Mouse (Mus musculus) forebrain, embryonic 16.5 days (tissue): ENCODE measurements around the gene Lrrc74a. TPM values are rescaled to one million over a fixed set of nuclear protein-coding genes. Genes with fewer than 3 reads are reported as not detected.

Experiments used
- ATAC-seq: fragments of 200-750 bp; cut with Nextera tagmentation; 2 replicates; pipeline ENCODE4 v1.8.0; 2017; ENCODE audit warnings: mild to moderate bottlenecking, moderate library complexity
- H3K27ac ChIP-seq: fragments of 300-500 bp; sonication (generic); 2 replicates; pipeline ENCODE4 v1.5.1; 2014; ENCODE audit warnings: low read length, control low read depth
- H3K27me3 ChIP-seq: fragments of 300-500 bp; sonication (generic); replicated peaks from 2 replicates; pipeline ENCODE4 v1.6.1; 2014; ENCODE audit warnings: low read length; ENCODE audit not compliant: control insufficient read depth, insufficient read depth
- H3K36me3 ChIP-seq: fragments of 300-500 bp; sonication (generic); 2 replicates; pipeline ENCODE4 v1.6.1; 2014; ENCODE audit not compliant: control insufficient read depth, insufficient read depth
- H3K4me1 ChIP-seq: fragments of 300-500 bp; sonication (generic); replicated peaks from 2 replicates; pipeline ENCODE4 v1.6.1; 2014; ENCODE audit warnings: low read length; ENCODE audit not compliant: control insufficient read depth, insufficient read depth
- H3K4me2 ChIP-seq: fragments of 300-500 bp; sonication (generic); 2 replicates; pipeline ENCODE4 v1.6.1; 2014; ENCODE audit warnings: mild to moderate bottlenecking, low read length, control low read depth
- H3K4me3 ChIP-seq: fragments of 300-500 bp; sonication (generic); replicated peaks from 2 replicates; pipeline ENCODE4 v1.5.1; 2014; ENCODE audit warnings: mild to moderate bottlenecking, low read length, control low read depth
- H3K9ac ChIP-seq: fragments of 300-500 bp; sonication (generic); replicated peaks from 2 replicates; pipeline ENCODE4 v1.6.1; 2014; ENCODE audit warnings: low read depth, low read length, control low read depth
- H3K9me3 ChIP-seq: fragments of 300-500 bp; sonication (generic); 2 replicates; pipeline ENCODE4 v1.6.1; 2016; ENCODE audit warnings: low read length; ENCODE audit not compliant: control insufficient read depth
- WGBS: fragments of 180-500 bp; shearing (Covaris S2); extraction: QIAGEN DNeasy Blood & Tissue Kit; methylation state at CpG from one replicate; pipeline ENCODE4 v1.1.7; 2014; 5-methylcytosine and 5-hydroxymethylcytosine counted together
- polyA plus RNA-seq: library from polyadenylated mRNA; unstranded; fragments of >200 nt; fragmentation: Nextera tagmentation; extraction: Ambion mirVana; gene quantifications from 2 replicates; pipeline ENCODE4 v1.2.1, GENCODE M21; 2015

Lrrc74a gene
- not detected in 2 replicates for polyA plus RNA-seq

DNA sequence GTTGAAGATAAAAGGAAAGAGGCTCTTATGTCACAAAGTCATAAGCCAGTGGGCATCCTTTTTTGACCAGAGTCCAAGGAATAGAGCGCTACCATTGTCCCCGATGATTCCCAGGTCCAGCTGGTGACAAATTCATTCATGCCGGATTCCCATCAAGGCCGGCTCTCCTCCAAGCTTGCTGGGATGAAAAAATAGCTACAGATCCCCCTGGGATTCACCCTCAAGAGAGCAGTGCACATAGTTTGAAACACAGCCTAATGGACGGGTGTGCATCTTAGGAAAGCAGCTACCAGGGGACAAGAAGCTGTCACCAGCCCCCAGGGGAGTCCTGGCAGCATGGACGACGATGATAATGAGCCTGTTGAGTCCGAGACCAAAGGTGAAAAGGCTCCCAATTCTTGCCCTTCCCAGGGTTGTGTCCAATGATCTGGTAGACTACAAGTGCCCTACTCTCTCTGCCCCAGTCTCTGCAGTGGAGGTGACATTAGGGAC, at the start of gene Lrrc74a:
Lrrc74a (plus strand) TSS at position 51 of the 492 bp plus-strand sequence.
- 86% methylated on average over 8 of the region's 8 CpGs for WGBS
- Histone ChIP-seq H3K27me3 (no peaks in the 10 kb centered on the region), H3K4me1 (no peaks in the 10 kb centered on the region), H3K9ac (no peak within 1 kb of the TSS), H3K4me2 (no peak within 1 kb of the TSS), H3K4me3 (no peak within 1 kb of the TSS), H3K36me3 (no peaks in the 10 kb centered on the region), H3K9me3 (no peaks in the 10 kb centered on the region), H3K27ac (no peak within 1 kb of the TSS)
- ATAC-seq: no peak

DNA sequence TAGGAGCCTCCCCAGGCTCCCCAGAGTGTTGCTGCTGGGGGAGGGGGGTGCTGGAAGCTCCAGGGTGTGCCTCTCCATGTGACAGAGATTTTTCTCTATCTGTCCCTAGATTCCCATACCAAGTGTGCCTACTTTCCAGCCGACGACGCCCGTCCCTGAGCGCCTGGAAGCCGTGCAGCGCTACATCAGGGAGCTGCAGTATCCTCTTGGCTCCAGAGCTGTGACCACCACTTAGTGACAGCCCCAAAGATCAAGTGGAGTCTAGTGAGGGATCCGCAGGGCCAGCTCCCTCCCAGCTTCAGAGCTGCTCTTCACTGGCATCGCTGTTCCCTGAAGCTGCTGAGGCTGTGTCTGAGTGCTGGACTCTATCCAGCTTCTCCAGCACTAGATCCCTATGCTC, 48.9 kb upstream of the Lrrc74a start:
- peaks cover 14% of the 10 kb centered on the region for H3K36me3 ChIP-seq
- no peak overlapping the region; the same call in 1 of the 2 replicates for H3K4me3 ChIP-seq
- H3K4me1 ChIP-seq: peaks cover 36% of the 10 kb centered on the region
- 0 out of 2 replicates have a peak overlapping the region, but pooled peaks have one; percentile 3 for H3K4me2 ChIP-seq
- 70% methylated on average over 9 of the region's 9 CpGs for WGBS
- H3K9ac ChIP-seq: no peak overlapping the region
- no peaks in the 10 kb centered on the region for H3K27me3 ChIP-seq
- no peak for ATAC-seq
- H3K27ac ChIP-seq: peak overlapping the region; percentile 19; the same call in 1 of the 2 replicates
- no peaks in the 10 kb centered on the region for H3K9me3 ChIP-seq

DNA sequence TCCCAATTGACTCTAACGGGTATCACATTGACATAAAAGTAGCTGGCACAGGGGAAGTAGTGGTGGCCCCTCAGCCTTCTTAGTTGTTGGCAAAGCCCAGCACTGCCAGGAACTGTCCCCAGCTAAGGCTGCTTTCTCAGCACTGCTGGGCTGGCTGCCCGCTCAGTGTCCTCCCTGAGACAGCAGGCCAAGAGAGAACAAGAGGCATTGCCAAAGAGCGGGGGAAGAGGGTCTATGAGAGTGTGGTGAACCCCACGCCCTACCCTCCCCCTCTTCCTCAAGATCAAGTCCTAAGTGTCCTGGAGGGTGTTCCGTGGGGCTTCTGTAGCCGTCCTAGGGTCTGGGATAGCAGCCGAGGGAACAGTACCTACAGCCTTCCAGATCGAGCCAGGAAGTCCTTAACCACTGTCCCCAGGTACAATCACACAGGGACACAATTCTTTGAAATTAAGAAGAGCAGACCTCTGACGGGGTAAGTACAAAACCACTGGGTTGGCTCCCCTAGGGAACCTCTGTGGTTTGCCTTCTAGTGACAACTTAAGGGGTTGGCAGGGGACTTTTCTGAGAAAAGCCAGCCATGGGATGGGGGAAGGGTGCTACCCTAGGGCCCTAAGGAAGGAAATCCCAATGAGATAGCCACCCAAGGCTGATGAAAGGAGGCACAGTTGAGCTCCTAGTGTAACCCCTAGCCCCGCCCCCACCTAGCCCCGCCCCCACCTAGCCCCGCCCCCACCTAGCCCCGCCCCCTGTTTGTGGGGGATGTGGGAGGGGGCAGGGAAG, 47.4 kb upstream of the Lrrc74a start:
- H3K4me3 ChIP-seq: no peak overlapping the region
- no peak overlapping the region for H3K27ac ChIP-seq
- H3K9me3 ChIP-seq: no peaks in the 10 kb centered on the region
- H3K9ac ChIP-seq: no peak overlapping the region
- peaks cover 19% of the 10 kb centered on the region for H3K36me3 ChIP-seq
- H3K4me1 ChIP-seq: peaks cover 30% of the 10 kb centered on the region
- WGBS: 57% methylated on average over 13 of the region's 13 CpGs
- ATAC-seq: no peak
- H3K27me3 ChIP-seq: no peaks in the 10 kb centered on the region
- no peak overlapping the region for H3K4me2 ChIP-seq

DNA sequence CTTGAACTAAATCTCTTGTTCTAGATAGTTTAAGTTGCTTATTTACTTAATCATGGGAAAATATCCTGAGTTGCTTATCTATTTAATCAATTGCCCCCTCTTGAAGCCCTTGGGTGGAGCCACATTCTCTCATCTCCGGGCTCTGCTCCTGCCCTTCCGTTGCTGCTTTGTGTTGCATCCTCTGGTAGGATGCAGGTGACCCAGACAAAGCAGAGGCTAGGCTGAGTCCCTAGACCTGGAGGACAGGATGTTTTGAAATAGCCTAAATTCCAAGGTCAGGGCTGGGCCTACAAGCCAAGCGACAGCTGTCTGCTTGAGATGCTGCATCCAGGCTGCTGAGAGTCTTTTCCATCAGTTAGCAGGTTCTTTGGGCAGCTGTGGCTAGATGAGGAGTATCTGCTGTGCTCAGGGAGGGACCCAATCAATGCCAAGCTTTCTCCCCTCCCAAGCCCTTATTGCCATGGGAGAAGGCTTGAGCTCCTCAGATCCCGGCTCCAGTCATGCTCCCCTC, 46.7 kb upstream of the Lrrc74a start:
- ATAC-seq: no peak
- Histone ChIP-seq H3K4me2 (no peak overlapping the region), H3K27ac (no peak overlapping the region)

DNA sequence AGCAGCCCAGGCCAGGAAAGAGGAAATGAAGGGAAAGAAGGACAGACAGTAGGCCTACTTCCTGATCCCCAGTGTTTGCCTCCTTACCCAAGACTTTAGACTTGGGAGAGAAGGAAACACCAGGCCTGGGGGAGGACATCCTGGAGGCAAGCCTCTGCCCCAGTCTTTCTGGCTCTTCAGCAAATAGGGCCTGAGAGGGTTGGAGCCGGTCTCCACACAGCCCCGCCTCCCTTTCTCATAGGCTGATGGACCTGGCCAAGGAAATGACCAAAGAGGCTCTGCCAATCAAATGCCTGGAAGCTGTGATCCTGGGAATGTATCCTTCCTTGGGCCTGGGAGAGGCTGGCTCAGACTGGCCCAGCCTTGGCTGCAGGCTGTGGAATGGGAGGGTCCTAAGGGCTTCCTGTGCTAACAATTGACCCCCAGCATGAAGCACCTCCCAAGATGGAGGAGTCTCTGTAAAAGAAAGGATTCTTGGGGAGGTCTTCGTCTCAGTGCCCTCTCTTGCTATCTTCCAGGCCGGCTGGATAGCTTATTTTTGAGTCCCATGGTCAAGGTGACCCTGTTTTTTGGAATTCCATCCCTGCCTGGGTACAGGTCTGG, 46.1 kb upstream of the Lrrc74a start:
- WGBS: 87% methylated on average over 4 of the region's 4 CpGs
- Histone ChIP-seq H3K27ac (no peak overlapping the region), H3K4me3 (no peak overlapping the region), H3K9ac (no peak overlapping the region), H3K36me3 (peaks cover 19% of the 10 kb centered on the region), H3K4me1 (peaks cover 17% of the 10 kb centered on the region), H3K27me3 (no peaks in the 10 kb centered on the region), H3K9me3 (no peaks in the 10 kb centered on the region), H3K4me2 (no peak overlapping the region)
- 0 out of 2 replicates have a peak, but pooled peaks have one; percentile 9 for ATAC-seq

More for the DNA sequence above, 46.7 kb upstream of the Lrrc74a start:
- H3K4me3 ChIP-seq: no peak overlapping the region
- peaks cover 23% of the 10 kb centered on the region for H3K4me1 ChIP-seq
- H3K9ac ChIP-seq: no peak overlapping the region
- H3K9me3 ChIP-seq: no peaks in the 10 kb centered on the region
- H3K27me3 ChIP-seq: no peaks in the 10 kb centered on the region
- peaks cover 19% of the 10 kb centered on the region for H3K36me3 ChIP-seq
- WGBS: 82% methylated on average over 4 of the region's 4 CpGs

DNA sequence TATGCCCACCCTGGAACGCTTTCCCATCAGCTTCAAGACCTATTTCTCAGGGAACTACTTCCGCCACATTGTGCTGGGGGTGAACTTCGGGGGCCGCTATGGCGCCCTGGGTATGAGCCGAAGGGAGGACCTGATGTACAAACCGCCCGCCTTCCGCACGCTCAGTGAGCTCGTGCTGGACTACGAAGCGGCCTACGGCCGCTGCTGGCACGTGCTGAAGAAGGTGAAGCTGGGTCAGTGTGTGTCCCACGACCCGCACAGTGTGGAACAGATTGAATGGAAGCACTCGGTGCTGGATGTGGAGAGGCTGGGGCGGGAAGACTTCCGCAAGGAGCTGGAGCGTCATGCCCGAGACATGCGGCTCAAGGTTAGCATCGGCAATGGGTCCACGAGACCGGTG, 45.3 kb upstream of the Lrrc74a start:
- Histone ChIP-seq H3K9ac (no peak overlapping the region), H3K4me1 (peaks cover 9% of the 10 kb centered on the region), H3K27ac (no peak overlapping the region), H3K4me2 (no peak overlapping the region), H3K4me3 (no peak overlapping the region), H3K36me3 (peaks cover 19% of the 10 kb centered on the region), H3K9me3 (no peaks in the 10 kb centered on the region), H3K27me3 (no peaks in the 10 kb centered on the region)
- no peak for ATAC-seq
- 96% methylated on average over 27 of the region's 27 CpGs for WGBS

DNA sequence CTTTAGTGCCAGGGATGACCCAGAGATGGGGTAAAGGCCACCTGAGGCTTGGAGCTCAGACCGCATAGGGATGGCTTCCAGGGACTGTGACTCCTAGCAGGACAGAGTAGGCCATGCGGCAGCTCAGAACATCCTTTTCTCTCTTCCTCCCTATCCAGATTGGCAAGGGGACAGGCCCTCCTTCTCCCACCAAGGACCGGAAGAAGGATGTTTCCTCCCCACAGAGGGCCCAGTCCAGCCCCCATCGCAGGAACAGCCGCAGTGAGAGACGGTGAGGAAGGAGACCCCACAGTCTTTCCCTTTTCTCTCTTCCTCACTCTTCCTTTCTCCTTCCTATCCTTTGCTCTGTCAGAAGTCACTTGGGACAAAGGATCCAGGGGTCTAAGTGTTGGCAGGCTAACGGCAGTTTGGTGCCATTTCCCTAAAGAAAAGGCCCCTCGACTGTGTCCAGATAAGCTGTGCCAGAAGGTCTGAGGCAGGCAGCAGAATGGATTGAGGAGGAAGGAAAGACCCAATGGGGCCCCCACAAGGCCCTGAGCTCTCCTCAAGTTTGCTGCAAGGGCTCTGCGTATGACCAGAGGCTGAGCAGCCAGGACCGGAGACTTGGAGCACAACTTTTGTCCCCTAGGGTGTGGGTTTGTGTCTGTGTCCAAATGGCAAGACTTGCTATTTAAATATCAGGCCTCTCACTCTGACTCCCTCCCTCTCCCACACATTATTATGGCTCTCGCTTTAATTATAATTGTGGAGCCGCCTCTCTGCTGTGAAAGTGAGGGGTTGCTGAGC, 43.3 kb upstream of the Lrrc74a start:
- Histone ChIP-seq H3K27ac (no peak overlapping the region), H3K4me2 (no peak overlapping the region), H3K36me3 (peaks cover 32% of the 10 kb centered on the region), H3K4me3 (no peak overlapping the region), H3K27me3 (no peaks in the 10 kb centered on the region), H3K9ac (no peak overlapping the region), H3K9me3 (no peaks in the 10 kb centered on the region), H3K4me1 (no peaks in the 10 kb centered on the region)
- no peak for ATAC-seq
- WGBS: 76% methylated on average over 12 of the region's 12 CpGs

DNA sequence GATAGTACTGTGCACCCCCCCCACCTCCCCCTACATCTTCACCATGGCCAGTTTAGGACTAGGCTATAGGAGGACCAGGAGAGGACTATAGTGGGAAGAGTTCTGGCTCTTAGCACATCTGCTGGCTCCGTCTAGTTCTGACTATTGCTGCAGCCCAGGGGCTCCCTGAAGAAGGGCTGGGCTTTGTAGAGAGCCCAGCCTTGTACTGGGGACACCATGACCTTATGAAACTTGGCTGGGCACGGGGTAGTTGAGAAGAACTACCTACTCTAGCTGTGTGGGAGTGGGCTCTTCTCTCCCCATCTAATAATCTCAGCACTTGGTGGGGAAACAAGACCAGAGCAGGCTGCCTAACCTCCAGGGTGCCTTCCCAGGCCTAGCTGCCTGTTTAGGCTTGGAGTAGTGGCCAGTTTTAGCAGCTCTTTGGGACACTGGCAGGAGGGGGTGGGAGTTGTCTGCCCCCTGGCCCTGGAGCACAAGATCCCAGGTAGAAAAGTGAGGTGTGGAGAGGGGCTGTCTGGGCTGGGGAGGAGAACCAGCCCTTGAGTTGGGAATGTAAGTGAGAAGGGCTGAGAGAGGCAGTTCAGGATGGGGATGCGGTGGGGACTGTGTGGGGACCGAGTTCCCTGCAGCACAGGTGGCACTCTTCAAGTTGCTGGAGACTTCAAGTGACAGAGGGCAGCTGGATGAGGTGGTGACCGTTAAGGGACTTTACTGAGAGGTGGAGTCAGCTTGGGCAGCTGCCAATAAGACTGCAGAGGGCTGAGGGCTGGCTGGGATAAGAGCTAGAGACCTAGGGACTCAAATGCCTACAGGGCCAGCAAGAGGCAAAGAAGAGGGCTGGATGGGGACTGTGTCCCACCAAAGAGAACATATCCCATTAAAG, 41.5 kb upstream of the Lrrc74a start:
- Histone ChIP-seq H3K27me3 (no peaks in the 10 kb centered on the region), H3K9me3 (no peaks in the 10 kb centered on the region), H3K4me1 (no peaks in the 10 kb centered on the region), H3K27ac (no peak overlapping the region), H3K4me3 (no peak overlapping the region), H3K36me3 (peaks cover 38% of the 10 kb centered on the region), H3K9ac (no peak overlapping the region), H3K4me2 (no peak overlapping the region)
- 66% methylated on average over 5 of the region's 5 CpGs for WGBS
- no peak for ATAC-seq
